Mouse (Mus musculus) kidney, postnatal 0 days (tissue): ENCODE measurements around the gene Trim10. TPM values are rescaled to one million over a fixed set of nuclear protein-coding genes. Genes with fewer than 3 reads are reported as not detected.
A peak's percentile ranks its signal among the peaks of the same experiment; 100 is the strongest.

Experiments
- ATAC-seq: fragments of 200-750 bp; cut with Nextera tagmentation; replicated peaks from 2 replicates; pipeline ENCODE4 v1.8.0; 2017; ENCODE audit warnings: low read depth, moderate number of reproducible peaks, moderate TSS enrichment, moderate library complexity; ENCODE audit not compliant: low FRiP score
- DNase-seq: peaks from one replicate; pipeline ENCODE4 v3.0.0-alpha.2; 2016; ENCODE audit warnings: low spot score
- H3K27ac ChIP-seq: fragments of 300-500 bp; sonication (generic); 2 replicates; pipeline ENCODE4 v1.5.1; 2014; ENCODE audit warnings: mild to moderate bottlenecking
- H3K27me3 ChIP-seq: fragments of 300-500 bp; sonication (generic); 2 replicates; pipeline ENCODE4 v1.6.1; 2014; ENCODE audit warnings: low read length, mixed read lengths; ENCODE audit not compliant: insufficient read depth
- H3K36me3 ChIP-seq: fragments of 300-500 bp; sonication (generic); 2 replicates; pipeline ENCODE4 v1.6.1; 2014; ENCODE audit warnings: low read length, mixed read lengths; ENCODE audit not compliant: insufficient read depth
- H3K4me1 ChIP-seq: fragments of 300-500 bp; sonication (generic); replicated peaks from 2 replicates; pipeline ENCODE4 v1.6.1; 2014; ENCODE audit warnings: antibody characterized with exemption, low read length, mixed read lengths; ENCODE audit not compliant: insufficient read depth
- H3K4me2 ChIP-seq: fragments of 300-500 bp; sonication (generic); 2 replicates; pipeline ENCODE4 v1.6.1; 2014; ENCODE audit warnings: mild to moderate bottlenecking, low read length, moderate library complexity, mixed read lengths
- H3K4me3 ChIP-seq: fragments of 300-500 bp; sonication (generic); replicated peaks from 2 replicates; pipeline ENCODE4 v1.5.1; 2014; ENCODE audit warnings: low read depth, low read length
- H3K9ac ChIP-seq: fragments of 300-500 bp; sonication (generic); 2 replicates; pipeline ENCODE4 v1.6.1; 2014; ENCODE audit warnings: low read depth, low read length
- H3K9me3 ChIP-seq: fragments of 300-500 bp; sonication (generic); replicated peaks from 2 replicates; pipeline ENCODE4 v1.6.1; 2016; ENCODE audit warnings: low read length, inconsistent platforms, mixed read lengths
- CTCF ChIP-seq: IDR thresholded peaks from 2 replicates; pipeline ENCODE4 v1.5.1; 2016; ENCODE audit warnings: antibody characterized with exemption, low read depth, mild to moderate bottlenecking, moderate library complexity
- WGBS: fragments of 180-500 bp; shearing (Covaris S2); extraction: QIAGEN DNeasy Blood & Tissue Kit; methylation state at CpG from one replicate; pipeline ENCODE4 v1.1.7; 2014; 5-methylcytosine and 5-hydroxymethylcytosine counted together
- polyA plus RNA-seq: library from polyadenylated mRNA; unstranded; fragments of >200 nt; fragmentation: Nextera tagmentation; extraction: Ambion mirVana; gene quantifications from 2 replicates; pipeline ENCODE4 v1.2.1, GENCODE M21; 2015

Trim10 gene
- polyA plus RNA-seq, 1 experiment from 2014 or later = 0.43 TPM

- Histone ChIP-seq H3K4me2 (no peak overlapping the region), H3K4me1 (peaks cover 3% of the 10 kb centered on the region; the same call in 1 of the 2 replicates), H3K36me3 (no peaks in the 10 kb centered on the region), H3K4me3 (no peak overlapping the region), H3K9ac (no peak overlapping the region), H3K27me3 (no peaks in the 10 kb centered on the region), H3K27ac (no peak overlapping the region), H3K9me3 (no peaks in the 10 kb centered on the region)
- no peak for TF ChIP-seq CTCF
- ATAC-seq = no peak
- DNase-seq = no peak
Observed at GRCm38 (mm10) chr17:36840961-36841445, 28.4 kb upstream of the Trim10 start.

DNA sequence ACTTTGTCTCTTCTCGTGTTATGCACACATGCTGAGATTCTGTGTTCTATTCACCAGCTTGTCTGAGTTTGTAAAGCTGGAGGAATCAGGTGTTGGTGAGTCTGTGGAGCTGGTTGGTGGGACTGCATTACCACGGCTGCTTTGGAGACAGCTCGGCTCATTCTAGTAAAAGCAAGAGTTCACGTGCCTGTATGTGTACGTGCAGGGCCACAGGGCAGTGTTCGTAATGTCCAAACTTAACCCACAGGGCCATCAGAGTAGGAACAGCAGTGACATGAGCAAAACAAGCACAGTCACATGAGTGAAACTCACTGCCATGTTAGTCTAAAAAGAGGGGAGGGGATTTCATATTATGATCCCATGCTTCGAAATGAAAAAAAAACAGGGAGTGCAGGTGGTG, 25.7 kb upstream of the Trim10 start:
- no peak for TF ChIP-seq CTCF
- H3K27me3 ChIP-seq = no peaks in the 10 kb centered on the region
- ATAC-seq = no peak
- H3K36me3 ChIP-seq = no peaks in the 10 kb centered on the region
- no peaks in the 10 kb centered on the region for H3K9me3 ChIP-seq
- H3K4me3 ChIP-seq = no peak overlapping the region
- WGBS = 78% methylated on average over 7 of the region's 7 CpGs
- H3K27ac ChIP-seq = no peak overlapping the region
- no peaks in the 10 kb centered on the region; the same call in 1 of the 2 replicates for H3K4me1 ChIP-seq
- DNase-seq = no peak
- no peak overlapping the region for H3K9ac ChIP-seq
- no peak overlapping the region for H3K4me2 ChIP-seq

GRCm38 (mm10) chr17:36844286-36844719, 25.1 kb upstream of the Trim10 start:
- Histone ChIP-seq H3K36me3 (no peaks in the 10 kb centered on the region), H3K4me2 (no peak overlapping the region), H3K27ac (no peak overlapping the region), H3K27me3 (no peaks in the 10 kb centered on the region), H3K9ac (no peak overlapping the region), H3K4me3 (no peak overlapping the region), H3K4me1 (no peaks in the 10 kb centered on the region; the same call in 1 of the 2 replicates), H3K9me3 (no peaks in the 10 kb centered on the region)
- DNase-seq (no peak), ATAC-seq (no peak)
- TF ChIP-seq CTCF = no peak

DNA sequence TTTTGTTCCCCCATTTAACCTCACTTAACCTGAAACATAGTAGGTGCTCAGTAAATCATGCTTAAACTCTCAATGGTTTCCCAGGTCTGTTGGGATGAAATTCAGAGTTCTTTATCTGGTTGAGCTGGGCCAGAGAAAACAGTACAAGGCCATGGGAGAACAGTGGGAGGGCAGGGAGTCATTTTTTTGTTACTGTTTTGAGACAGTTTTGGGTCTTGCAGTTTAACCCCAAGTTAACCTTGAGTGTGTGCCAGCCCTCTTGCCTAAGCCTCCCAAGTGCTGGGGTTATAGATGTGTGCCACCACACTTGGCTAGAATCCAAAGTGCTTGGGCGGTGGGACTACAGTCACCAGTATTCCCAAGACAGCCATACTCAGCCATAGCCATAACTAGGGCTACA, 24.6 kb upstream of the Trim10 start:
- no peak overlapping the region for H3K4me2 ChIP-seq
- DNase-seq (no peak), ATAC-seq (no peak)
- 58% methylated on average over 1 of the region's 1 CpGs for WGBS
- TF ChIP-seq CTCF = no peak
- H3K4me1 ChIP-seq = no peaks in the 10 kb centered on the region; the same call in 1 of the 2 replicates
- H3K36me3 ChIP-seq = no peaks in the 10 kb centered on the region
- no peak overlapping the region for H3K9ac ChIP-seq
- H3K27me3 ChIP-seq = no peaks in the 10 kb centered on the region
- no peak overlapping the region for H3K4me3 ChIP-seq
- H3K9me3 ChIP-seq = no peaks in the 10 kb centered on the region
- no peak overlapping the region for H3K27ac ChIP-seq

DNA sequence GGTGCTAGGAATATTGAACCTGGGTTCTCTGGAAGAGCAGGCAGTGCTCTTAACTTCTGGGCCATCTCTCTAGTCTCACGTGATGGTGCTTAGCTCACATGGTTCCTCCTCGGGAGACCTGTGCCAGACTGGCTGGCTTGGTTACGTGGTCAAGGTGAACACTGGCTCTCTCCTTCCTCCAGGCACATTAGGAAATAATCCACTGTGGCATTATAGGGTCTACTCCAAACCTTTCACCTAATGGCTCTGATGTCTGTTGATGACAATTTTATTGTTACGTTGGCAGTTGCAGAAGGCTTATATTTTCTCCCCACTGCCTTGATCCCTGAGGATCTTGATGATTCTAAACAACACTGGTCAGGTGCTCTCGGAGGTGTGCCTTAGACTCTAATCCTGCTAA, 20.5 kb upstream of the Trim10 start:
- Histone ChIP-seq H3K9ac (no peak overlapping the region), H3K4me3 (no peak overlapping the region), H3K27me3 (no peaks in the 10 kb centered on the region), H3K36me3 (peaks cover 16% of the 10 kb centered on the region; the same call in 1 of the 2 replicates), H3K27ac (no peak overlapping the region), H3K9me3 (no peaks in the 10 kb centered on the region), H3K4me1 (no peaks in the 10 kb centered on the region; the same call in 1 of the 2 replicates), H3K4me2 (no peak overlapping the region)
- ATAC-seq = no peak
- 81% methylated on average over 5 of the region's 5 CpGs for WGBS
- DNase-seq = no peak
- no peak for TF ChIP-seq CTCF

DNA sequence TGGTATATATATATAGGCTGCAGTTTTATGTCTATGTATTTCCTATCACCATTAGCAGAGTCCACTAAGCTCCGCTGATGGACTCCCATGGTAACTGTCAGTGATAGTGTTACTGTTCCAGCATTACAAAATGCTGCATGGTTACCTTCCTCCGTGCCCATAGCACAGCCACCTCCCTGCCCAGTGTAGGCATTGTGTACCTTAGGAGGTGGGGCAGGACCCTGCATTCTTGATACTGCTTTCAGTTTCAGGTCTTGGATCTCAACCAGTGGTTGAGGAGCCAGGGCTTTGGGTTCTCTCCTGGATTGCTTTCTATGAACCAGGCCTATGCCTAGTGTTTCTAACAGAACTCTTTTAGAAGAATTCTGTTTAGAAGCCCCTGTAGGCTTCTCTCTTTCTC, 19.4 kb upstream of the Trim10 start:
- H3K4me3 ChIP-seq = no peak overlapping the region
- H3K27me3 ChIP-seq = no peaks in the 10 kb centered on the region
- no peak for TF ChIP-seq CTCF
- no peaks in the 10 kb centered on the region for H3K9me3 ChIP-seq
- ATAC-seq (no peak), DNase-seq (no peak)
- peaks cover 24% of the 10 kb centered on the region for H3K36me3 ChIP-seq
- H3K4me1 ChIP-seq = no peaks in the 10 kb centered on the region
- H3K4me2 ChIP-seq = no peak overlapping the region
- H3K27ac ChIP-seq = no peak overlapping the region
- no peak overlapping the region for H3K9ac ChIP-seq
- WGBS = 93% methylated on average over 2 of the region's 2 CpGs

DNA sequence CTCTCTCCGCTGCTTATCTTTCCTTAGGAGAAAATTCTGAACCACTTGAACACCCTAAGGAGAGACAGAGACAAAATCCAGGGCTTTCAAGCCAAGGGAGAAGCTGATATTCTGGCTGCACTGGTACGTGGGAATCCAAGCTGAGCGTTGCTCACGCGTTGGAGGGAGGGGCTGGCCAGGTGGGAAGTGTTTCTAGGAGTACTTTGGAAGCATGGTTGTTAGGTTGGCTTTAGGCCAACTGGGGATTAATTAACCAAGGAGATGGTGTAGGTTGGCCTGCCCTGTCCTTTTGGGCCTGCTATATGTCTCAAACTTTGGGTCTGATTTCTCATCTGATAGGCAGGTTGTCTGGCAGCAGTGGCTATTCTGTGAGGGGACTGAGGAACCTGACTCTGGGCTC, 18.2 kb upstream of the Trim10 start:
- DNase-seq (no peak), ATAC-seq (peak; percentile 61; the same call in 1 of the 2 replicates)
- 82% methylated on average over 5 of the region's 5 CpGs for WGBS
- no peak for TF ChIP-seq CTCF
- H3K36me3 ChIP-seq = peaks cover 34% of the 10 kb centered on the region
- no peak overlapping the region for H3K27ac ChIP-seq
- H3K27me3 ChIP-seq = no peaks in the 10 kb centered on the region
- H3K4me2 ChIP-seq = no peak overlapping the region
- no peaks in the 10 kb centered on the region for H3K9me3 ChIP-seq
- no peak overlapping the region for H3K4me3 ChIP-seq
- no peak overlapping the region for H3K9ac ChIP-seq
- H3K4me1 ChIP-seq = no peaks in the 10 kb centered on the region
